Mouse (Mus musculus) kidney, embryonic 16.5 days (tissue): ENCODE results near the gene Sar1b. TPM values are rescaled to one million over a fixed set of nuclear protein-coding genes. Genes with fewer than 3 reads are reported as not detected.
"Not testable (repeated sequence)": the region's sequence is repeated elsewhere in the genome, so short reads cannot be mapped to it uniquely, and the experiment has no call there.

Experiments
- ATAC-seq: fragments of 200-750 bp; cut with Nextera tagmentation; 2 replicates; pipeline ENCODE4 v1.8.0; 2017; ENCODE audit warnings: moderate TSS enrichment; ENCODE audit not compliant: low FRiP score, low TSS enrichment
- H3K27ac ChIP-seq: fragments of 300-500 bp; sonication (generic); 2 replicates; pipeline ENCODE4 v1.5.1; 2014; ENCODE audit warnings: low read length
- H3K27me3 ChIP-seq: fragments of 300-500 bp; sonication (generic); 2 replicates; pipeline ENCODE4 v1.6.1; 2014; ENCODE audit warnings: low read length, control low read depth, mixed read lengths; ENCODE audit not compliant: insufficient read depth
- H3K36me3 ChIP-seq: fragments of 300-500 bp; sonication (generic); 2 replicates; pipeline ENCODE4 v1.6.1; 2014; ENCODE audit warnings: low read length, control low read depth, mixed read lengths; ENCODE audit not compliant: insufficient read depth
- H3K4me1 ChIP-seq: fragments of 300-500 bp; sonication (generic); 2 replicates; pipeline ENCODE4 v1.6.1; 2014; ENCODE audit warnings: low read length, control low read depth, mixed read lengths; ENCODE audit not compliant: insufficient read depth
- H3K4me2 ChIP-seq: fragments of 300-500 bp; sonication (generic); replicated peaks from 2 replicates; pipeline ENCODE4 v1.6.1; 2014; ENCODE audit warnings: low read depth, low read length
- H3K4me3 ChIP-seq: fragments of 300-500 bp; sonication (generic); 2 replicates; pipeline ENCODE4 v1.5.1; 2014; ENCODE audit warnings: mild to moderate bottlenecking, low read length
- H3K9ac ChIP-seq: fragments of 300-500 bp; sonication (generic); replicated peaks from 2 replicates; pipeline ENCODE4 v1.6.1; 2014; ENCODE audit warnings: low read length
- H3K9me3 ChIP-seq: fragments of 300-500 bp; sonication (generic); 2 replicates; pipeline ENCODE4 v1.6.1; 2016; ENCODE audit warnings: low read length, control low read depth
- WGBS: fragments of 180-500 bp; shearing (Covaris S2); extraction: QIAGEN DNeasy Blood & Tissue Kit; methylation state at CpG from one replicate; pipeline ENCODE4 v1.1.7; 2014; 5-methylcytosine and 5-hydroxymethylcytosine counted together
- polyA plus RNA-seq: library from polyadenylated mRNA; unstranded; fragments of >200 nt; fragmentation: Nextera tagmentation; extraction: Ambion mirVana; gene quantifications from 2 replicates; pipeline ENCODE4 v1.2.1, GENCODE M21; 2015

The Sar1b gene
- polyA plus RNA-seq = 109 and 113 TPM in 2 replicates

- Histone ChIP-seq H3K9ac (peak within 1 kb of the TSS; percentile 92), H3K4me2 (peak within 1 kb of the TSS; percentile 87), H3K27ac (no peak within 1 kb of the TSS), H3K36me3 (no peaks in the 10 kb centered on the region), H3K27me3 (0 out of 2 replicates have a peak, but pooled peaks cover 3% of the 10 kb centered on the region), H3K9me3 (no peaks in the 10 kb centered on the region), H3K4me3 (peak within 1 kb of the TSS; percentile 100), H3K4me1 (peaks cover 15% of the 10 kb centered on the region)
- peak; percentile 97 for ATAC-seq
- 1% methylated on average over 30 of the region's 30 CpGs for WGBS
Observed at GRCm38 (mm10) chr11:51763213-51763907, at the start of gene Sar1b, which contains the start of gene Sec24a. TSS of gene Sar1b (plus strand) at chr11:51763687. TSS of gene Sec24a (minus strand) at chr11:51763634.

GRCm38 (mm10) chr11:51721066-51721465 is 42.4 kb upstream of the Sar1b start:
- Histone ChIP-seq H3K36me3 (peaks cover 59% of the 10 kb centered on the region), H3K4me3 (no peak overlapping the region), H3K4me1 (no peaks in the 10 kb centered on the region), H3K9me3 (no peaks in the 10 kb centered on the region), H3K27ac (no peak overlapping the region), H3K9ac (no peak overlapping the region), H3K4me2 (no peak overlapping the region), H3K27me3 (no peaks in the 10 kb centered on the region)
- no peak for ATAC-seq
- 95% methylated on average over 11 of the region's 11 CpGs for WGBS

GRCm38 (mm10) chr11:51732883-51733282 is 30.6 kb upstream of the Sar1b start:
- ATAC-seq = no peak
- Histone ChIP-seq H3K27ac (no peak overlapping the region), H3K4me3 (no peak overlapping the region), H3K36me3 (peaks cover 36% of the 10 kb centered on the region), H3K4me1 (no peaks in the 10 kb centered on the region), H3K9me3 (no peaks in the 10 kb centered on the region), H3K4me2 (no peak overlapping the region), H3K27me3 (no peaks in the 10 kb centered on the region), H3K9ac (no peak overlapping the region)
- WGBS = 83% methylated on average over 1 of the region's 1 CpGs

- WGBS = 98% methylated on average over 12 of the region's 13 CpGs
- not testable (repeated sequence) for ATAC-seq, H3K9ac ChIP-seq, H3K4me2 ChIP-seq, H3K4me3 ChIP-seq, H3K9me3 ChIP-seq, H3K27me3 ChIP-seq, H3K4me1 ChIP-seq, H3K27ac ChIP-seq
- peaks cover 39% of the 10 kb centered on the region for H3K36me3 ChIP-seq
Observed at GRCm38 (mm10) chr11:51734218-51734617, 29.3 kb upstream of the Sar1b start.

GRCm38 (mm10) chr11:51738651-51739403 is 24.7 kb upstream of the Sar1b start:
- peaks cover 47% of the 10 kb centered on the region for H3K36me3 ChIP-seq
- ATAC-seq = no peak
- 87% methylated on average over 3 of the region's 3 CpGs for WGBS

GRCm38 (mm10) chr11:51740701-51741100 is 22.8 kb upstream of the Sar1b start:
- H3K4me3 ChIP-seq = no peak overlapping the region
- H3K9me3 ChIP-seq = no peaks in the 10 kb centered on the region
- H3K4me1 ChIP-seq = no peaks in the 10 kb centered on the region
- peaks cover 37% of the 10 kb centered on the region for H3K36me3 ChIP-seq
- WGBS = 100% methylated on average over 3 of the region's 3 CpGs
- no peak overlapping the region for H3K27ac ChIP-seq
- no peaks in the 10 kb centered on the region for H3K27me3 ChIP-seq
- H3K9ac ChIP-seq = no peak overlapping the region
- ATAC-seq = no peak
- H3K4me2 ChIP-seq = no peak overlapping the region

More at GRCm38 (mm10) chr11:51738651-51739403, 24.7 kb upstream of the Sar1b start:
- no peak overlapping the region for H3K4me3 ChIP-seq
- H3K27ac ChIP-seq = no peak overlapping the region
- no peaks in the 10 kb centered on the region for H3K27me3 ChIP-seq
- no peaks in the 10 kb centered on the region for H3K9me3 ChIP-seq
- no peak overlapping the region for H3K9ac ChIP-seq
- no peaks in the 10 kb centered on the region for H3K4me1 ChIP-seq
- no peak overlapping the region for H3K4me2 ChIP-seq

GRCm38 (mm10) chr11:51746096-51746495 is 17.4 kb upstream of the Sar1b start:
- Histone ChIP-seq H3K4me2 (no peak overlapping the region), H3K27ac (no peak overlapping the region), H3K4me1 (no peaks in the 10 kb centered on the region), H3K9me3 (no peaks in the 10 kb centered on the region), H3K27me3 (no peaks in the 10 kb centered on the region), H3K4me3 (no peak overlapping the region), H3K36me3 (peaks cover 21% of the 10 kb centered on the region), H3K9ac (no peak overlapping the region)
- 88% methylated on average over 1 of the region's 1 CpGs for WGBS
- no peak for ATAC-seq

- not testable (repeated sequence) for H3K27ac ChIP-seq, H3K36me3 ChIP-seq, H3K4me2 ChIP-seq, H3K27me3 ChIP-seq, H3K4me3 ChIP-seq, H3K9ac ChIP-seq, H3K9me3 ChIP-seq, ATAC-seq
- WGBS = 81% methylated on average over 6 of the region's 6 CpGs
- H3K4me1 ChIP-seq = peaks cover 11% of the 10 kb centered on the region
Observed at GRCm38 (mm10) chr11:51751623-51752225, 11.8 kb upstream of the Sar1b start.

GRCm38 (mm10) chr11:51755621-51756311 is 7.7 kb upstream of the Sar1b start:
- Histone ChIP-seq H3K4me3 (peak overlapping the region; percentile 85), H3K9me3 (no peaks in the 10 kb centered on the region), H3K27me3 (0 out of 2 replicates have a peak, but pooled peaks cover 3% of the 10 kb centered on the region), H3K4me2 (peak overlapping the region; percentile 81), H3K9ac (peak overlapping the region; percentile 96), H3K4me1 (peaks cover 14% of the 10 kb centered on the region), H3K36me3 (no peaks in the 10 kb centered on the region), H3K27ac (peak overlapping the region; percentile 81)
- peak; percentile 86 for ATAC-seq
- under 1% methylated on average over 44 of the region's 46 CpGs for WGBS
